Mouse (Mus musculus) ES-E14 (cell line): ENCODE measurements around the gene Lcmt1.

ENCODE experiments used
- CHD2 ChIP-seq: IDR thresholded peaks from 2 replicates; pipeline ENCODE4 v1.6.1; 2014; ENCODE audit warnings: mild to moderate bottlenecking, low read depth, low read length, inconsistent platforms
- HCFC1 ChIP-seq: IDR thresholded peaks from 2 replicates; pipeline ENCODE4 v1.6.1; 2012; ENCODE audit warnings: low read length, inconsistent platforms, borderline replicate concordance; ENCODE audit not compliant: insufficient read depth
- MAFK ChIP-seq: IDR thresholded peaks from 2 replicates; pipeline ENCODE4 v1.6.1; 2014; ENCODE audit warnings: mild to moderate bottlenecking, low read depth, low read length, inconsistent platforms; ENCODE audit not compliant: insufficient read depth
- ZC3H11A ChIP-seq: IDR thresholded peaks from 2 replicates; pipeline ENCODE4 v1.6.1; 2012; ENCODE audit warnings: low read depth, mild to moderate bottlenecking, inconsistent platforms, low read length, borderline replicate concordance
- ZNF384 ChIP-seq: IDR thresholded peaks from 2 replicates; pipeline ENCODE4 v1.6.1; 2012; ENCODE audit warnings: low read depth, low read length, inconsistent platforms

DNA sequence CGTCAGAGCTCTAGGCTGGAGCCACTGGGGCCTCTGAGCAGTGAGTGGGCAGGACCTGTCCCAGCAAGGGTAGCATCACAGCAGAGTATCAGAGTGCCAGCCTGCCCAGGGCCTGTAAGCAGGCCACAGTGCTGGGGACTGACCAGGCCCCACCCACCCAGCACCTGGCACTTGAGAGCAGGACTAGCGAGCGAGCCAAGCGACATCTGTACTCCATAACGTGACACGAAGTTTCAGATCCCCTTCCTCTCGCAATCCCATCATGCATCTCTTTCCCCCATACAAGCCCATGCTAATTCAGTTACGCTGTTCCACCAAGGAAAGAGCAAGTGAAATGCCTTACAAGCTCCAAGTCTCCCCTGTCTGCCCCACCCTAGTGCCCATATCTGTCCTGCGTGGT is 39.1 kb upstream of the Lcmt1 start:
- TF ChIP-seq HCFC1: no peak
- TF ChIP-seq ZNF384: no peak
- TF ChIP-seq CHD2: no peak
- no peak for TF ChIP-seq MAFK
- no peak for TF ChIP-seq ZC3H11A
